Mouse (Mus musculus) heart, embryonic 10.5 days (tissue): ENCODE measurements around the gene Klrk1. TPM values are rescaled to one million over a fixed set of nuclear protein-coding genes. Genes with fewer than 3 reads are reported as not detected.
"Not testable (repeated sequence)": the region's sequence is repeated elsewhere in the genome, so short reads cannot be mapped to it uniquely, and the experiment has no call there.

Source experiments
- DNase-seq: peaks from one replicate; pipeline ENCODE4 v3.0.0-alpha.2; 2017; ENCODE audit warnings: low spot score
- H3K27ac ChIP-seq: fragments of 300-500 bp; sonication (generic); 2 replicates; pipeline ENCODE4 v1.5.1; 2016; ENCODE audit warnings: mild to moderate bottlenecking
- H3K27me3 ChIP-seq: fragments of 300-500 bp; sonication (generic); 2 replicates; pipeline ENCODE4 v1.6.1; 2016; ENCODE audit warnings: mild to moderate bottlenecking; ENCODE audit not compliant: poor library complexity, insufficient read depth, severe bottlenecking
- H3K36me3 ChIP-seq: fragments of 300-500 bp; sonication (generic); 2 replicates; pipeline ENCODE4 v1.6.1; 2016; ENCODE audit warnings: mild to moderate bottlenecking, moderate library complexity
- H3K4me1 ChIP-seq: fragments of 300-500 bp; sonication (generic); 2 replicates; pipeline ENCODE4 v1.6.1; 2016; ENCODE audit warnings: mild to moderate bottlenecking
- H3K4me3 ChIP-seq: fragments of 300-500 bp; sonication (generic); 2 replicates; pipeline ENCODE4 v1.5.1; 2016; ENCODE audit warnings: mild to moderate bottlenecking, moderate library complexity
- H3K9me3 ChIP-seq: fragments of 300-500 bp; sonication (generic); 2 replicates; pipeline ENCODE4 v1.6.1; 2016; ENCODE audit warnings: mild to moderate bottlenecking, moderate library complexity
- WGBS: fragments of 180-500 bp; shearing (Covaris S2); methylation state at CpG from one replicate; pipeline ENCODE4 v1.1.7; 2016; 5-methylcytosine and 5-hydroxymethylcytosine counted together
- polyA plus RNA-seq: library from polyadenylated mRNA; unstranded; fragments of >200 nt; fragmentation: Nextera tagmentation; extraction: Ambion mirVana; gene quantifications from 2 replicates; pipeline ENCODE4 v1.2.1, GENCODE M21; 2016

Gene Klrk1
- polyA plus RNA-seq = 0.04 and 0.09 TPM in 2 replicates

- H3K4me1 ChIP-seq = no peaks in the 10 kb centered on the region
- no peak within 1 kb of the TSS for H3K27ac ChIP-seq
- no peaks in the 10 kb centered on the region for H3K9me3 ChIP-seq
- 83% methylated on average over 4 of the region's 4 CpGs for WGBS
- no peaks in the 10 kb centered on the region for H3K27me3 ChIP-seq
- no peak within 1 kb of the TSS for H3K4me3 ChIP-seq
- DNase-seq = no peak
- H3K36me3 ChIP-seq = no peaks in the 10 kb centered on the region
Measured at GRCm38 (mm10) chr6:129623735-129624134, at the start of gene Klrk1. Gene Klrk1, minus strand, starts transcription at chr6:129623864.

- H3K36me3 ChIP-seq, DNase-seq, H3K27me3 ChIP-seq, H3K4me1 ChIP-seq, H3K4me3 ChIP-seq, H3K27ac ChIP-seq, H3K9me3 ChIP-seq: not testable (repeated sequence)
- no CpG with 5 or more reads among the region's 3 CpGs for WGBS
Measured at GRCm38 (mm10) chr6:129661301-129661700, 37.6 kb upstream of the Klrk1 start.

- not testable (repeated sequence) for H3K36me3 ChIP-seq, H3K27ac ChIP-seq, H3K4me3 ChIP-seq, H3K27me3 ChIP-seq, H3K9me3 ChIP-seq, H3K4me1 ChIP-seq, DNase-seq
- 71% methylated on average over 4 of the region's 4 CpGs for WGBS
Measured at GRCm38 (mm10) chr6:129660589-129660988, 36.9 kb upstream of the Klrk1 start, which contains the start of gene Klrc2. Gene Klrc2, minus strand, starts transcription at chr6:129660689.

- not testable (repeated sequence) for H3K4me1 ChIP-seq, H3K4me3 ChIP-seq, DNase-seq, H3K9me3 ChIP-seq, H3K36me3 ChIP-seq, H3K27me3 ChIP-seq, H3K27ac ChIP-seq
- WGBS = 71% methylated on average over 1 of the region's 3 CpGs
Measured at GRCm38 (mm10) chr6:129644054-129644453, 20.4 kb upstream of the Klrk1 start.

GRCm38 (mm10) chr6:129643237-129643636, 19.6 kb upstream of the Klrk1 start, which contains the start of gene Klrc3:
Gene Klrc3, minus strand, starts transcription at chr6:129643337.
- not testable (repeated sequence) for H3K27ac ChIP-seq, H3K36me3 ChIP-seq, H3K9me3 ChIP-seq, H3K27me3 ChIP-seq, H3K4me3 ChIP-seq, H3K4me1 ChIP-seq, DNase-seq
- WGBS = 76% methylated on average over 3 of the region's 3 CpGs

GRCm38 (mm10) chr6:129631046-129631445, 7.4 kb upstream of the Klrk1 start:
- H3K9me3 ChIP-seq, H3K4me1 ChIP-seq, H3K4me3 ChIP-seq, DNase-seq, H3K27ac ChIP-seq, H3K36me3 ChIP-seq, H3K27me3 ChIP-seq: not testable (repeated sequence)
- WGBS = 70% methylated on average over 2 of the region's 2 CpGs

GRCm38 (mm10) chr6:129608372-129608771, 15.3 kb downstream of the Klrk1 start:
- Histone ChIP-seq H3K27me3 (no peaks in the 10 kb centered on the region), H3K36me3 (no peaks in the 10 kb centered on the region), H3K9me3 (no peaks in the 10 kb centered on the region), H3K4me1 (no peaks in the 10 kb centered on the region), H3K27ac (no peak overlapping the region), H3K4me3 (no peak overlapping the region)
- DNase-seq = no peak

- H3K27ac ChIP-seq = no peak within 1 kb of the TSS
- 71% methylated on average over 3 of the region's 3 CpGs for WGBS
- H3K9me3 ChIP-seq = no peaks in the 10 kb centered on the region
- no peak for DNase-seq
- H3K27me3 ChIP-seq = no peaks in the 10 kb centered on the region
- H3K36me3 ChIP-seq = no peaks in the 10 kb centered on the region
- no peaks in the 10 kb centered on the region for H3K4me1 ChIP-seq
- no peak within 1 kb of the TSS for H3K4me3 ChIP-seq
Measured at GRCm38 (mm10) chr6:129591508-129591907, 32.2 kb downstream of the Klrk1 start, which contains the start of gene Klrd1. Gene Klrd1, plus strand, starts transcription at chr6:129591782.

GRCm38 (mm10) chr6:129583014-129583413, 40.6 kb downstream of the Klrk1 start:
- 76% methylated on average over 3 of the region's 3 CpGs for WGBS
- Histone ChIP-seq H3K27me3 (no peaks in the 10 kb centered on the region), H3K4me1 (no peaks in the 10 kb centered on the region), H3K27ac (no peak overlapping the region), H3K9me3 (no peaks in the 10 kb centered on the region), H3K4me3 (no peak overlapping the region), H3K36me3 (no peaks in the 10 kb centered on the region)
- DNase-seq = no peak

- Histone ChIP-seq H3K27ac (no peak overlapping the region), H3K4me3 (no peak overlapping the region), H3K4me1 (no peaks in the 10 kb centered on the region), H3K9me3 (no peaks in the 10 kb centered on the region), H3K27me3 (no peaks in the 10 kb centered on the region), H3K36me3 (no peaks in the 10 kb centered on the region)
- DNase-seq = no peak
- WGBS = 71% methylated on average over 4 of the region's 4 CpGs
Measured at GRCm38 (mm10) chr6:129581896-129582295, 41.8 kb downstream of the Klrk1 start.

GRCm38 (mm10) chr6:129581274-129581673, 42.4 kb downstream of the Klrk1 start:
- Histone ChIP-seq H3K4me1 (no peaks in the 10 kb centered on the region), H3K9me3 (no peaks in the 10 kb centered on the region), H3K27ac (no peak overlapping the region), H3K4me3 (no peak overlapping the region), H3K36me3 (no peaks in the 10 kb centered on the region), H3K27me3 (no peaks in the 10 kb centered on the region)
- WGBS = 68% methylated on average over 4 of the region's 4 CpGs
- no peak for DNase-seq

GRCm38 (mm10) chr6:129577605-129578004, 46.1 kb downstream of the Klrk1 start, which contains the start of gene Klre1:
Gene Klre1, plus strand, starts transcription at chr6:129577905.
- no peaks in the 10 kb centered on the region for H3K9me3 ChIP-seq
- WGBS = 91% methylated on average over 8 of the region's 8 CpGs
- H3K4me1 ChIP-seq = no peaks in the 10 kb centered on the region
- no peak within 1 kb of the TSS for H3K27ac ChIP-seq
- H3K27me3 ChIP-seq = no peaks in the 10 kb centered on the region
- no peak within 1 kb of the TSS for H3K4me3 ChIP-seq
- H3K36me3 ChIP-seq = no peaks in the 10 kb centered on the region
- no peak for DNase-seq

GRCm38 (mm10) chr6:129575315-129575714, 48.3 kb downstream of the Klrk1 start:
- Histone ChIP-seq H3K36me3 (no peaks in the 10 kb centered on the region), H3K4me3 (no peak overlapping the region), H3K27me3 (no peaks in the 10 kb centered on the region), H3K9me3 (no peaks in the 10 kb centered on the region), H3K4me1 (no peaks in the 10 kb centered on the region), H3K27ac (no peak overlapping the region)
- 28% methylated on average over 2 of the region's 2 CpGs for WGBS
- DNase-seq = no peak

GRCm38 (mm10) chr6:129565257-129565656, 58.4 kb downstream of the Klrk1 start:
- H3K27me3 ChIP-seq = no peaks in the 10 kb centered on the region

More at GRCm38 (mm10) chr6:129565257-129565656, 58.4 kb downstream of the Klrk1 start:
- Histone ChIP-seq H3K4me1 (no peaks in the 10 kb centered on the region), H3K4me3 (no peak overlapping the region), H3K27ac (no peak overlapping the region), H3K9me3 (no peaks in the 10 kb centered on the region), H3K36me3 (no peaks in the 10 kb centered on the region)
- no peak for DNase-seq
- WGBS = 76% methylated on average over 2 of the region's 2 CpGs
